Mouse (Mus musculus) heart, adult 2 months (tissue): ENCODE results near the gene Vstm4. TPM values are rescaled to one million over a fixed set of nuclear protein-coding genes. Genes with fewer than 3 reads are reported as not detected.
A peak's percentile ranks its signal among the peaks of the same experiment; 100 is the strongest.

Source experiments
- DNase-seq, 2 experiments: peaks; one replicate each; pipeline ENCODE4 v3.0.0; 2021
- H3K27ac ChIP-seq: fragments of 200-600 bp; 2 replicates; pipeline ENCODE4 v1.8.1; 2022
- H3K27me3 ChIP-seq: fragments of 200-500 bp; 2 replicates; pipeline ENCODE4 v1.6.1; 2012; ENCODE audit warnings: mild to moderate bottlenecking, low read length, inconsistent platforms, mixed read lengths; ENCODE audit not compliant: control insufficient read depth, insufficient read depth
- H3K36me3 ChIP-seq: fragments of 200-500 bp; 2 replicates; pipeline ENCODE4 v1.6.1; 2012; ENCODE audit warnings: low read length, inconsistent platforms; ENCODE audit not compliant: control insufficient read depth, insufficient read depth
- H3K4me1 ChIP-seq: fragments of 200-500 bp; 2 replicates; pipeline ENCODE4 v1.6.1; 2011; ENCODE audit warnings: low read length; ENCODE audit not compliant: control insufficient read depth, insufficient read depth
- H3K4me3 ChIP-seq: fragments of 200-600 bp; 2 replicates; pipeline ENCODE4 v1.8.1; 2022
- H3K79me2 ChIP-seq: fragments of 200-500 bp; replicated peaks from 2 replicates; pipeline ENCODE4 v1.6.1; 2012; ENCODE audit warnings: mild to moderate bottlenecking, inconsistent platforms, low read length, moderate library complexity, mixed read lengths; ENCODE audit not compliant: control insufficient read depth, insufficient read depth
- H3K9ac ChIP-seq: fragments of 200-500 bp; 2 replicates; pipeline ENCODE4 v1.6.1; 2012; ENCODE audit warnings: low read depth, mild to moderate bottlenecking, control low read depth, inconsistent platforms, low read length, mixed read lengths
- CTCF ChIP-seq: fragments of 200-600 bp; IDR thresholded peaks from 2 replicates; pipeline ENCODE4 v1.8.1; 2022; ENCODE audit warnings: antibody characterized with exemption, mild to moderate bottlenecking, moderate library complexity
- EP300 ChIP-seq: fragments of 200-500 bp; IDR thresholded peaks from 2 replicates; pipeline ENCODE4 v1.6.1; 2011; ENCODE audit warnings: low read depth, low read length, control low read depth; ENCODE audit not compliant: insufficient read depth
- POLR2A ChIP-seq: fragments of 200-500 bp; IDR thresholded peaks from 2 replicates; pipeline ENCODE4 v1.6.1; 2011; ENCODE audit warnings: mild to moderate bottlenecking, low read depth, low read length, control low read depth; ENCODE audit not compliant: insufficient read depth
- WGBS: fragments of 180-500 bp; shearing (Covaris S2); methylation state at CpG from one replicate; pipeline ENCODE4 v1.1.7; 2018; 5-methylcytosine and 5-hydroxymethylcytosine counted together
- intact Hi-C: fragments of 180-260 bp; cut with DNase I; formaldehyde crosslinking; loops from one replicate; pipeline ENCODE4 v1.15.1; 2025
- polyA plus RNA-seq: library from polyadenylated mRNA; depleted of rRNA; stranded (reverse); fragments of >200 nt; gene quantifications from 2 replicates; pipeline ENCODE4 v1.2.3, GENCODE M21; 2012
- total RNA-seq, 2 experiments: library from RNA; stranded (reverse); gene quantifications; 2 replicates each; pipeline ENCODE4 v1.2.3; 2021

Vstm4 gene
- total and polyA plus RNA-seq, 3 experiments: 6.6 to 11.7 (median 9.2) TPM

GRCm38 (mm10) chr14:32909112-32909511, 52.6 kb downstream of the Vstm4 start:
- no peaks in the 10 kb centered on the region for H3K79me2 ChIP-seq
- H3K4me3 ChIP-seq: no peak overlapping the region
- no peak for DNase-seq
- TF ChIP-seq POLR2A: no peak
- WGBS: 86% methylated on average over 6 of the region's 6 CpGs
- intact Hi-C loops: no loop called here
- H3K27me3 ChIP-seq: no peaks in the 10 kb centered on the region
- no peak overlapping the region for H3K27ac ChIP-seq
- no peak overlapping the region for H3K9ac ChIP-seq
- no peaks in the 10 kb centered on the region for H3K4me1 ChIP-seq
- no peaks in the 10 kb centered on the region for H3K36me3 ChIP-seq

DNA sequence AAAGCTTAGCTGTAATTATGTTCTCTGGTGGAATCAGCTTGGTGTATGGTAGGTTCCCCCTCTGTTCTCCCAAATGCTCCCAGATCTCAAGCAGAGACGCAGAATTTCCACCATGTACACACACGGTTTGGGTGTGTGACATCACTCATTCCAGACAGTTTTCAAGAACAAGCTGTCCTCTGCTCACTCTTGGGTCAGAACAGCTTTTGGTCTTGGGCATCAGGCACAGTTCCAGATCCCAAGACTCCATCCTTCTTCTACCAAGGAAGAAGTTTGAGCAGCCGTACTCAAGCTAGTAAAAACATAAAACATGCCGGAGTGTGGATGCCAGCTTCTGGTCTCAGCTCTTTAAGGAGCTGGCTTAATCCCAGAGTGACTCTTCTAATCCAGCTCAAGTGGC, 54.6 kb downstream of the Vstm4 start:
- Histone ChIP-seq H3K4me1 (no peaks in the 10 kb centered on the region), H3K9ac (no peak overlapping the region), H3K36me3 (no peaks in the 10 kb centered on the region), H3K27me3 (no peaks in the 10 kb centered on the region), H3K4me3 (no peak overlapping the region), H3K79me2 (no peaks in the 10 kb centered on the region), H3K27ac (no peak overlapping the region)
- TF ChIP-seq EP300 (no peak), POLR2A (no peak)
- intact Hi-C loops: no loop called here
- 81% methylated on average over 4 of the region's 4 CpGs for WGBS
- no peak for DNase-seq

- intact Hi-C loops: no loop called here
- 64% methylated on average over 2 of the region's 2 CpGs for WGBS
- no peak for DNase-seq
These were observed 58.8 kb downstream of the Vstm4 start for GRCm38 (mm10) chr14:32915360-32915759.

GRCm38 (mm10) chr14:32917919-32918318, 61.4 kb downstream of the Vstm4 start:
- TF ChIP-seq POLR2A (no peak), CTCF (no peak), EP300 (no peak)
- 98% methylated on average over 1 of the region's 1 CpGs for WGBS

More at GRCm38 (mm10) chr14:32915360-32915759, 58.8 kb downstream of the Vstm4 start:
- no peak for TF ChIP-seq EP300
- no peak for TF ChIP-seq CTCF
- no peak for TF ChIP-seq POLR2A
- Histone ChIP-seq H3K79me2 (no peaks in the 10 kb centered on the region), H3K4me1 (no peaks in the 10 kb centered on the region), H3K27ac (peak overlapping the region; percentile 18; the same call in 1 of the 2 replicates), H3K4me3 (no peak overlapping the region), H3K9ac (no peak overlapping the region), H3K36me3 (no peaks in the 10 kb centered on the region), H3K27me3 (no peaks in the 10 kb centered on the region)

GRCm38 (mm10) chr14:32923871-32924270, 67.3 kb downstream of the Vstm4 start:
- no peaks in the 10 kb centered on the region; the same call in 1 of the 2 replicates for H3K4me1 ChIP-seq
- H3K36me3 ChIP-seq: no peaks in the 10 kb centered on the region
- no peaks in the 10 kb centered on the region for H3K27me3 ChIP-seq
- 80% methylated on average over 9 of the region's 9 CpGs for WGBS
- no peaks in the 10 kb centered on the region for H3K79me2 ChIP-seq
- no peak overlapping the region for H3K27ac ChIP-seq
- TF ChIP-seq EP300 (no peak), POLR2A (no peak), CTCF (no peak)
- H3K9ac ChIP-seq: no peak overlapping the region
- no peak overlapping the region for H3K4me3 ChIP-seq
- no peak for DNase-seq
- intact Hi-C loops: no loop called here

More at GRCm38 (mm10) chr14:32917919-32918318, 61.4 kb downstream of the Vstm4 start:
- intact Hi-C loops: no loop called here
- Histone ChIP-seq H3K27ac (no peak overlapping the region), H3K4me3 (no peak overlapping the region), H3K79me2 (no peaks in the 10 kb centered on the region), H3K9ac (no peak overlapping the region), H3K4me1 (no peaks in the 10 kb centered on the region), H3K27me3 (no peaks in the 10 kb centered on the region), H3K36me3 (no peaks in the 10 kb centered on the region)
- no peak for DNase-seq

- Histone ChIP-seq H3K27me3 (no peaks in the 10 kb centered on the region), H3K36me3 (no peaks in the 10 kb centered on the region), H3K4me1 (no peaks in the 10 kb centered on the region), H3K9ac (no peak overlapping the region), H3K79me2 (no peaks in the 10 kb centered on the region), H3K27ac (no peak overlapping the region), H3K4me3 (no peak overlapping the region)
- intact Hi-C loops: no loop called here
- peak in 1 of 2 experiments; percentile 26 for DNase-seq
- TF ChIP-seq EP300: no peak
- TF ChIP-seq CTCF: no peak
- no peak for TF ChIP-seq POLR2A
- 79% methylated on average over 10 of the region's 10 CpGs for WGBS
These were observed 75.2 kb downstream of the Vstm4 start for GRCm38 (mm10) chr14:32931709-32932108.
